Mouse (Mus musculus) heart, adult 2 months (tissue): ENCODE results near the gene Per2.

Source experiments
- CTCF ChIP-seq: fragments of 200-600 bp; IDR thresholded peaks from 2 replicates; pipeline ENCODE4 v1.8.1; 2022; ENCODE audit warnings: antibody characterized with exemption, mild to moderate bottlenecking, moderate library complexity
- EP300 ChIP-seq: fragments of 200-500 bp; IDR thresholded peaks from 2 replicates; pipeline ENCODE4 v1.6.1; 2011; ENCODE audit warnings: low read depth, low read length, control low read depth; ENCODE audit not compliant: insufficient read depth

DNA sequence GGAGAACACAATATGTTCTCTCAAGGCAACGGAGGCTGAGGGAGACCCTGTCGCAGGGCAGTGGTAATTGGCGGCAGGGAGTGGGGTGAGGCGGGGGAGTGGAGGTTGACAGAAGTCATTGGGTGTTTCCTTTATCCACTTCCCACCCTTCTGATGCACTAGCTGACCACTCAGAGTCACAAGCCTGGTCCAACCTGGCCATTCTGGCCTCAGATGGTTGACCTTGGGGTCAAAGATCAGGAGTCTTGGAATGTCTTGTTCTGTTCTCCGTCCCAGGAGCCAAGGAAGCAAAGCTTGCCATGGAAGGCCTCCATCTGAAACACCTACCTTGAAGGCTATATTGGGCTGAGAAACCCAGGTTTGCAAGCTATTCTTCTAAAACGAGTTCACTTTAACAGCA, 7.1 kb upstream of the Per2 start:
- TF ChIP-seq CTCF (no peak), EP300 (no peak)
